Mouse (Mus musculus) heart, embryonic 16.5 days (tissue): ENCODE results near the gene Fundc1. TPM values are rescaled to one million over a fixed set of nuclear protein-coding genes. Genes with fewer than 3 reads are reported as not detected.
"Not testable (repeated sequence)": the region's sequence is repeated elsewhere in the genome, so short reads cannot be mapped to it uniquely, and the experiment has no call there.

Source experiments
- ATAC-seq: fragments of 200-750 bp; cut with Nextera tagmentation; replicated peaks from 2 replicates; pipeline ENCODE4 v1.8.0; 2017; ENCODE audit warnings: moderate number of reproducible peaks; ENCODE audit not compliant: insufficient read depth, low FRiP score; ENCODE audit errors: extremely low read depth
- H3K27ac ChIP-seq: fragments of 300-500 bp; sonication (generic); 2 replicates; pipeline ENCODE4 v1.5.1; 2014; ENCODE audit warnings: mild to moderate bottlenecking, low read length, control low read depth, moderate library complexity
- H3K27me3 ChIP-seq: fragments of 300-500 bp; sonication (generic); 2 replicates; pipeline ENCODE4 v1.6.1; 2014; ENCODE audit warnings: low read length, mixed read lengths; ENCODE audit not compliant: control insufficient read depth, insufficient read depth
- H3K36me3 ChIP-seq: fragments of 300-500 bp; sonication (generic); 2 replicates; pipeline ENCODE4 v1.6.1; 2014; ENCODE audit not compliant: control insufficient read depth, insufficient read depth
- H3K4me1 ChIP-seq: fragments of 300-500 bp; sonication (generic); 2 replicates; pipeline ENCODE4 v1.6.1; 2014; ENCODE audit warnings: low read length, mixed read lengths; ENCODE audit not compliant: control insufficient read depth, insufficient read depth
- H3K4me2 ChIP-seq: fragments of 300-500 bp; sonication (generic); 2 replicates; pipeline ENCODE4 v1.6.1; 2014; ENCODE audit warnings: low read depth, mild to moderate bottlenecking, control low read depth, low read length
- H3K4me3 ChIP-seq: fragments of 300-500 bp; sonication (generic); 2 replicates; pipeline ENCODE4 v1.5.1; 2014; ENCODE audit warnings: mild to moderate bottlenecking, control low read depth, low read length
- H3K9ac ChIP-seq: fragments of 300-500 bp; sonication (generic); 2 replicates; pipeline ENCODE4 v1.6.1; 2014; ENCODE audit warnings: low read length, control low read depth
- H3K9me3 ChIP-seq: fragments of 300-500 bp; sonication (generic); replicated peaks from 2 replicates; pipeline ENCODE4 v1.6.1; 2016; ENCODE audit warnings: low read length; ENCODE audit not compliant: control insufficient read depth
- WGBS: fragments of 180-500 bp; shearing (Covaris S2); extraction: QIAGEN DNeasy Blood & Tissue Kit; methylation state at CpG from one replicate; pipeline ENCODE4 v1.1.7; 2014; 5-methylcytosine and 5-hydroxymethylcytosine counted together
- polyA plus RNA-seq: library from polyadenylated mRNA; unstranded; fragments of >200 nt; fragmentation: Nextera tagmentation; extraction: Ambion mirVana; gene quantifications from 2 replicates; pipeline ENCODE4 v1.2.1, GENCODE M21; 2015

Fundc1 gene
- polyA plus RNA-seq, 1 experiment from 2014 or later = 46.0 TPM

DNA sequence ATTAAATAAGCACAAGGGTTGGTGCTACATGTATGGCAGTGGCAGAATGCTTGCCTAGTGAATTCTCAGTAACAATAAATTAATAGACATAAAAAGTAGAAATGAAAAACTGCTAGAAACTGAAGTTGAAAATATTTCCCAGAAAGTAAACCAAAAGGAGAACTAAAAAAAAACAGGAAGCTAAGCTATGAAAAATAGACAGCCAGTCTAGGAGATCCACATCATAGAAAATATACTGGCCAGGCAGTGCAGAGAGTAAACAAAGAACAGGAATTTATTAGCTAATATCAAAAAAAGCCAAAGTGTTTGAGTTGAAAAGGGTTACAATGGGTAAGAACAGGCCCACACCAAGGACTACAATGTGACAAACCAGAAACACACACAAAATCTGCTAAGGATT lies 7.4 kb downstream of the Fundc1 start:
- Histone ChIP-seq H3K27me3 (no peaks in the 10 kb centered on the region), H3K4me3 (no peak overlapping the region), H3K27ac (no peak overlapping the region), H3K36me3 (no peaks in the 10 kb centered on the region), H3K9ac (no peak overlapping the region), H3K4me2 (no peak overlapping the region), H3K4me1 (no peaks in the 10 kb centered on the region), H3K9me3 (no peaks in the 10 kb centered on the region)
- ATAC-seq = no peak

GRCm38 (mm10) chrX:17558746-17559145 lies 13.4 kb downstream of the Fundc1 start:
- H3K4me1 ChIP-seq = no peaks in the 10 kb centered on the region
- H3K36me3 ChIP-seq = no peaks in the 10 kb centered on the region
- no peak overlapping the region for H3K4me3 ChIP-seq
- ATAC-seq = no peak
- no peak overlapping the region for H3K4me2 ChIP-seq
- H3K9me3 ChIP-seq = no peaks in the 10 kb centered on the region
- H3K27me3 ChIP-seq = no peaks in the 10 kb centered on the region
- 62% methylated on average over 4 of the region's 4 CpGs for WGBS
- no peak overlapping the region for H3K9ac ChIP-seq
- H3K27ac ChIP-seq = no peak overlapping the region

- Histone ChIP-seq H3K9me3 (no peaks in the 10 kb centered on the region), H3K36me3 (no peaks in the 10 kb centered on the region), H3K27ac (no peak overlapping the region), H3K4me2 (no peak overlapping the region), H3K4me1 (no peaks in the 10 kb centered on the region), H3K9ac (no peak overlapping the region), H3K4me3 (no peak overlapping the region), H3K27me3 (no peaks in the 10 kb centered on the region)
- no peak for ATAC-seq
- 83% methylated on average over 4 of the region's 4 CpGs for WGBS
Observed at GRCm38 (mm10) chrX:17554488-17554887, 17.6 kb downstream of the Fundc1 start.

DNA sequence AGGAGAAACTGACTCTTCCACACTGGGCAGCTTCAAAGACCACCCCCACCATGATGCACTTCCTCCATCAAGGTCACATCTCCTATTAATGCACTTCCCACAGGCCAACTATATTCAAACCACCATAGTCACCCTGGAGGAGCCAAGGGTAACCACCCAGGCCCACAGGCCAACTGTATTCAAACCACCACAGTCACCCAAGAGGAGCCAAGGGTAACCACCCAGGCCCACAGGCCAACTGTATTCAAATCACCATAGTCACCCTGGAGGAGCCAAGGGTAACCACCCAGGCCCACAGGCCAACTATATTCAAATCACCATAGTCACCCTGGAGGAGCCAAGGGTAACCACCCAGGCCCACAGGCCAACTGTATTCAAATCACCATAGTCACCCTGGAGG lies 20.5 kb downstream of the Fundc1 start:
- not testable (repeated sequence) for H3K27ac ChIP-seq, H3K4me2 ChIP-seq, H3K9me3 ChIP-seq, H3K36me3 ChIP-seq, ATAC-seq, H3K4me3 ChIP-seq, H3K4me1 ChIP-seq, H3K27me3 ChIP-seq, H3K9ac ChIP-seq

- H3K27ac ChIP-seq = no peak overlapping the region
- H3K4me2 ChIP-seq = no peak overlapping the region
- no peaks in the 10 kb centered on the region for H3K36me3 ChIP-seq
- H3K4me1 ChIP-seq = peaks cover 2% of the 10 kb centered on the region; the same call in 1 of the 2 replicates
- H3K9me3 ChIP-seq = no peaks in the 10 kb centered on the region
- H3K4me3 ChIP-seq = no peak overlapping the region
- no peaks in the 10 kb centered on the region for H3K27me3 ChIP-seq
- no peak for ATAC-seq
- WGBS = 23% methylated on average over 6 of the region's 6 CpGs
- no peak overlapping the region for H3K9ac ChIP-seq
Observed at GRCm38 (mm10) chrX:17547143-17547806, 24.9 kb downstream of the Fundc1 start.

DNA sequence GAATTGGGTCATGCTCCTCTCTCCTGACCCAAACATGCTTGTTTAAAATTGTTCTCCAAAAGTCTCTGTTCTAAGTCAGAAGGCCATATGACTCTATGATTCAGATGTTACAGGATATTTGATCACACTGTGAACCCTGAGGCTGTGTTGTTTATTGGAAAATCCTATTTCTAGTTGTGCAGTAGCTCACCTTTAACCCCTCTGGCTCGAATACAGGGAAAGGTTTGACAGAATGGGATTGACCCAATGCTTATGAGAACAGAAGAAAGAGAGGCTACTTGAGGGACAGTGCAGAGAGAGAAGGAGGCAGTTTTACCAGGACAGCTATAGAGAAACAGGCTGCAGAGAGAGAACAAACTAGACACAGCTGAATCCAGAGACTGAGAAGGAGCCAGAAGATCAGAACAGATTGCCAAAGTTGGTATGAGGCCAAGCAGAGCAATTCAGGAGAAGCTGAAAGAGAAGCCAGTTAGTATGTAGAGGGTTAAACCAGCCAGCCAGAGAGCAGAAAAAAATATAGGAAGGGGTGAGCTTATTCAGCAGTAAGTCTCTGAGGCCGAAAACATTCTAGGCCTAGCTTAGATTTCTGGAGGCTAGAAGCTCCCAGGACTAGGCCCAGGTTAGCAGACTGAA lies 27.1 kb downstream of the Fundc1 start:
- no peak overlapping the region for H3K4me2 ChIP-seq
- WGBS = 46% methylated on average over 2 of the region's 2 CpGs
- H3K36me3 ChIP-seq = no peaks in the 10 kb centered on the region
- no peak for ATAC-seq
- H3K27me3 ChIP-seq = no peaks in the 10 kb centered on the region
- H3K4me3 ChIP-seq = no peak overlapping the region
- no peaks in the 10 kb centered on the region for H3K9me3 ChIP-seq
- H3K4me1 ChIP-seq = peaks cover 2% of the 10 kb centered on the region; the same call in 1 of the 2 replicates
- H3K27ac ChIP-seq = no peak overlapping the region
- no peak overlapping the region for H3K9ac ChIP-seq

GRCm38 (mm10) chrX:17537701-17538100 lies 34.4 kb downstream of the Fundc1 start:
- H3K9me3 ChIP-seq = no peaks in the 10 kb centered on the region
- no peak overlapping the region for H3K27ac ChIP-seq
- WGBS = 74% methylated on average over 4 of the region's 4 CpGs
- no peak overlapping the region for H3K4me2 ChIP-seq
- no peak overlapping the region for H3K9ac ChIP-seq
- no peaks in the 10 kb centered on the region for H3K27me3 ChIP-seq
- ATAC-seq = no peak
- H3K4me1 ChIP-seq = no peaks in the 10 kb centered on the region
- H3K4me3 ChIP-seq = no peak overlapping the region
- H3K36me3 ChIP-seq = no peaks in the 10 kb centered on the region

- Histone ChIP-seq H3K4me2 (no peak overlapping the region), H3K27me3 (no peaks in the 10 kb centered on the region), H3K4me3 (no peak overlapping the region), H3K36me3 (no peaks in the 10 kb centered on the region), H3K9me3 (no peaks in the 10 kb centered on the region), H3K27ac (no peak overlapping the region), H3K9ac (no peak overlapping the region), H3K4me1 (no peaks in the 10 kb centered on the region)
- ATAC-seq = no peak
- WGBS = 79% methylated on average over 2 of the region's 2 CpGs
Observed at GRCm38 (mm10) chrX:17527008-17527407, 45.1 kb downstream of the Fundc1 start.

DNA sequence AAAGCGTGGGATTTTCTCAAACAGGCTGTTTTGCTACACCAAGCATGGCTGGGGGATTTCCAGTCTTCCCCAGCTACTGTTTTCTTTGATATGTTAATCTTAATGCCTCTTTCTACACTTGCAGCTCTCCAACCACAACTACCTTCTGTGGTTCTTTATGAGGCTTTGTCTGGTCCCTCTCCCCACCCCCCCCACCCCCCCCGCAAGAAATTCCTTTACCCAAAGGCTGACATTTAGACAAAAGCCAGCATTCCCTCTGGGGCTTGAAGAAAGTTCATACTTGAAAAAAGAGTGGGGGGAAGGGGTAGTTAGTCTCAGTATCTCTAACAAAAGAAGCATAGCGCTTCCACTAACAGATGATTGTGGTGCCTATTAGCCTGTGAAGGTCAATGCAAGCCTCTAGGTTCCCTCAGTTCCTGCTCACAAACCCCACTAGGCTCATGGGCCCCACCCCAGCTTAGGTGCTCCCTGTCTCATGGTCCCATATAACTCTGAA lies 50.9 kb downstream of the Fundc1 start:
- 0 out of 2 replicates have a peak, but pooled peaks have one; percentile 28 for ATAC-seq
- 20% methylated on average over 3 of the region's 3 CpGs for WGBS
- H3K9ac ChIP-seq = no peak overlapping the region
- H3K27me3 ChIP-seq = no peaks in the 10 kb centered on the region
- H3K4me3 ChIP-seq = no peak overlapping the region
- H3K27ac ChIP-seq = no peak overlapping the region
- no peaks in the 10 kb centered on the region for H3K4me1 ChIP-seq
- no peak overlapping the region for H3K4me2 ChIP-seq
- no peaks in the 10 kb centered on the region for H3K9me3 ChIP-seq
- no peaks in the 10 kb centered on the region for H3K36me3 ChIP-seq
